Mouse (Mus musculus): ENCODE measurements around the gene Pax5. TPM values are rescaled to one million over a fixed set of nuclear protein-coding genes. Genes with fewer than 3 reads are reported as not detected.

Pax5 gene
- polyA plus RNA-seq, 1 experiment from 2014 or later: 0.56 TPM

Small RNA genes within 50 kb of the gene (microRNA-seq; reads per million reads assigned to microRNA genes)
- not detected for gene Mir5120

Other genes with a start within 250 kb of the Pax5 start
- gene Zcchc7, start 45.4 kb upstream of the Pax5 start, polyA plus RNA-seq (2016; fragmentation: Nextera tagmentation; extraction: Ambion mirVana): 20.0 and 22.2 TPM in 2 replicates

All from embryonic facial prominence, embryonic 10.5 days (tissue).